Mouse (Mus musculus) limb, embryonic 14.5 days (tissue): Measurements from ENCODE around the gene Fxyd2. TPM values are rescaled to one million over a fixed set of nuclear protein-coding genes. Genes with fewer than 3 reads are reported as not detected.
A peak's percentile ranks its signal among the peaks of the same experiment; 100 is the strongest.

Source experiments
- ATAC-seq: fragments of 200-750 bp; cut with Nextera tagmentation; 2 replicates; pipeline ENCODE4 v1.8.0; 2017; ENCODE audit warnings: low read depth, moderate number of reproducible peaks, moderate TSS enrichment; ENCODE audit not compliant: low FRiP score
- DNase-seq: peaks from one replicate; pipeline ENCODE4 v3.0.0-alpha.2; 2015; ENCODE audit warnings: low spot score
- H3K27ac ChIP-seq: fragments of 300-500 bp; sonication (generic); replicated peaks from 2 replicates; pipeline ENCODE4 v1.5.1; 2014; ENCODE audit warnings: low read depth, mild to moderate bottlenecking, low read length, moderate library complexity, mixed read lengths
- H3K27me3 ChIP-seq: fragments of 300-500 bp; sonication (generic); 2 replicates; pipeline ENCODE4 v1.6.1; 2014; ENCODE audit warnings: low read length, mixed read lengths; ENCODE audit not compliant: control insufficient read depth, insufficient read depth
- H3K36me3 ChIP-seq: fragments of 300-500 bp; sonication (generic); 2 replicates; pipeline ENCODE4 v1.6.1; 2014; ENCODE audit warnings: mild to moderate bottlenecking, low read length, moderate library complexity, mixed read lengths; ENCODE audit not compliant: control insufficient read depth, insufficient read depth
- H3K4me1 ChIP-seq: fragments of 300-500 bp; sonication (generic); 2 replicates; pipeline ENCODE4 v1.6.1; 2014; ENCODE audit warnings: antibody characterized with exemption, low read length, mixed read lengths; ENCODE audit not compliant: control insufficient read depth, insufficient read depth
- H3K4me2 ChIP-seq: fragments of 300-500 bp; sonication (generic); replicated peaks from 2 replicates; pipeline ENCODE4 v1.6.1; 2014; ENCODE audit warnings: low read depth, mild to moderate bottlenecking, low read length, moderate library complexity; ENCODE audit not compliant: severe bottlenecking
- H3K4me3 ChIP-seq: fragments of 300-500 bp; sonication (generic); replicated peaks from 2 replicates; pipeline ENCODE4 v1.5.1; 2014; ENCODE audit warnings: low read length
- H3K9ac ChIP-seq: fragments of 300-500 bp; sonication (generic); 2 replicates; pipeline ENCODE4 v1.6.1; 2014; ENCODE audit warnings: mild to moderate bottlenecking, low read depth, low read length, moderate library complexity; ENCODE audit not compliant: severe bottlenecking
- H3K9me3 ChIP-seq: fragments of 300-500 bp; sonication (generic); 2 replicates; pipeline ENCODE4 v1.6.1; 2016; ENCODE audit warnings: low read length; ENCODE audit not compliant: control insufficient read depth
- POLR2A ChIP-seq: fragments of 200-500 bp; IDR thresholded peaks from 2 replicates; pipeline ENCODE4 v1.8.0; 2012; ENCODE audit warnings: inconsistent platforms, mild to moderate bottlenecking, moderate library complexity, borderline replicate concordance; ENCODE audit not compliant: insufficient read depth, insufficient read length; ENCODE audit errors: extremely low read depth
- WGBS: fragments of 180-500 bp; shearing (Covaris S2); extraction: QIAGEN DNeasy Blood & Tissue Kit; methylation state at CpG from one replicate; pipeline ENCODE4 v1.1.7; 2014; 5-methylcytosine and 5-hydroxymethylcytosine counted together
- polyA plus RNA-seq, 2 experiments: library from polyadenylated mRNA; depleted of rRNA in 1 of 2; stranded (reverse) in 1 of 2; unstranded in 1 of 2; fragments of >200 nt; fragmentation: Nextera tagmentation in 1 of 2; extraction: Ambion mirVana in 1 of 2; gene quantifications; 2 replicates each; pipeline versions ENCODE4 v1.2.1 to v1.2.3; 2012 to 2014

Fxyd2 gene
- polyA plus RNA-seq, 2 experiments: 6.1 to 8.5 TPM

DNA sequence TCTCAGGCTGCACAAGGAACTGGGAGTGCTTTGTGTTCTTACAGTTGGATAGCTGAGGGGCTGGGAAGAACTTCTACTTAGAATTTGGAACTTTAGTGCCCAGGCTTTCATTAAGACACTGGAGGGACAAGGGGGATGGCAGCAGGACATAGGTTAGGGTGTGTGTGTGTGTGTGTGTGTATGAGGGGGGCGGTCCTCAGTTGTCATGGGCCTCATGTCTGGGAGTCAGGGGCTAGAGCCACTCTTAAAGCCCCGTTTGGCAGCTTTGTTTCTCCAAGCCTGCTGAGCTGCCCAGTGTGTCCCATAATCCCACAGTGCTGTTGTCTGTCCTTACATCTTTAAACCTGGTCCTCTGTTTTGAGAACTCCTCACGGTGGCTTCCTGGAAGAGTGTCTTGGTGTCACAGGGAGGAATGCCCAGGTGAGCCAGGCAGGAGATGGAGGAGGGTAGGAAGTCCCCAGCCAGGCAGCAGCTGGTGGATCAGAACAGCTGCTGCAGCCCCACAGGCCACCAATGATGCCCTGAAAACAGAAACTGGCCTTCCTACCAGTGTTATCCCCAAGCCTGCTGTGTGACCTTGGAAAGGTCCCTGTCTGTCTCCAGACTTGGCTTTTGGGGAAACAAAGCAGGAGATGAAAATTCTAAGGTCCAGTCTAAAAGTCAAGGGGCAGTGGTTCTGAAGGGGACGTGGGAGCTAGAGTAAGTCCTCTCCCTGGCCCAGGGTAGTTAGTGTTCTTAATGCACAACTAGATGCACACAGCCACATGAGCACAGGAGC is 13.4 kb downstream of the Fxyd2 start:
- Histone ChIP-seq H3K9me3 (no peaks in the 10 kb centered on the region), H3K36me3 (no peaks in the 10 kb centered on the region), H3K4me2 (no peak overlapping the region), H3K9ac (no peak overlapping the region), H3K27ac (no peak overlapping the region), H3K27me3 (no peaks in the 10 kb centered on the region), H3K4me1 (no peaks in the 10 kb centered on the region), H3K4me3 (no peak overlapping the region)
- no peak for TF ChIP-seq POLR2A
- 80% methylated on average over 4 of the region's 4 CpGs for WGBS
- ATAC-seq (no peak), DNase-seq (no peak)

DNA sequence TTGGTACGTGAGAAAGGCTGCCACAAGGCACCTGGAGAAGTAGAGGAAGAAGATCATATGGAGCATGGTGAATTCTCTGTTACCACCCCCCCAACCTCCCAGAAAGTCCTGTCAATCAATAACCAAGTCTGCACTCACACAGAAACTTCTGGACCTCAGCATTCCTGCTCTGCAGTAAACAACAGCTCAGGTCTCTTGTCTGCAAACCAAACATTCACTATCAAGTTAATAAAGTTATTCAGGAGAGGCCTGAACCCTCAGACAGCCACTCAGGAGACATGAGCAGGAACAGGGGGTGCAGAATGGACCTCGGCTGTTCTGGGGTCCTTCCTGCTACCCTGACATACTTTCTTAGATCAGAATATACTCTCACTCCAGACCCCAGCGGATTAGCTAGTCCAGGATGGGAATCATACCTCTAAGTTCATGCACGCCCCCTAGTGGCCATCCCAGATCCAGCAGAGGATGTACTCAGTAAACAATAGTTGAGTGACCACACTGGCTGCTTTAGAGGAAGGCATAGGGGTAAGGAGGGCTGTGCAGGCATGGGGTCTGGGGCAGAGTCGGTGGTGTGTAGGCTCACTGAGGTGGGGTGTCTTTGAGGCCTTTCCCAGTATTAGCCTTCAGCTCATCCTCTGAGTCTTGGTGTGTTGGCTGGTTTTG is 14.1 kb downstream of the Fxyd2 start:
- H3K27ac ChIP-seq: no peak overlapping the region
- DNase-seq (no peak), ATAC-seq (no peak)
- no peak overlapping the region for H3K4me3 ChIP-seq
- H3K4me1 ChIP-seq: no peaks in the 10 kb centered on the region
- H3K9me3 ChIP-seq: no peaks in the 10 kb centered on the region
- 58% methylated on average over 5 of the region's 5 CpGs for WGBS
- no peak for TF ChIP-seq POLR2A
- no peaks in the 10 kb centered on the region for H3K27me3 ChIP-seq
- H3K9ac ChIP-seq: no peak overlapping the region
- H3K36me3 ChIP-seq: no peaks in the 10 kb centered on the region
- H3K4me2 ChIP-seq: no peak overlapping the region

DNA sequence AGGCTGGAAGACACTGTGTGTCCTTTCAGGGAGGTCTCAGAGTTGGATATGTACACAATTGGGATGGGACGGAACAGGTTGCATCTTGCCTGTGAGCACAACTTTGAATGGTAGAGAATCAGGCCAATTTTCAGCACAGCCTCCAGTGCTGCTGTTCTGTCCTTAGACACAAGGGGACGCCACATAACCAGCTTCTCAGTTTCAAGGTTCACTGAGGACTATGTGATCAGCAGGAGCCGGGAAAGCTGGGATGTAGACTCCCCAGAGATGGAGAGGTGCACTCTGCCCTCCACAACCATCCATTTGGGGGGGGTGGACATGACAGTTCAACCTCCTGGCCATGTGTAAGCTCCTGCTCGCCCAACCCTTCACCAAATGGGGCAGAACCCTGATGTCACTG is 16.4 kb downstream of the Fxyd2 start:
- 47% methylated on average over 4 of the region's 4 CpGs for WGBS
- no peak for TF ChIP-seq POLR2A
- ATAC-seq: no peak
- Histone ChIP-seq H3K4me2 (no peak overlapping the region), H3K9me3 (no peaks in the 10 kb centered on the region), H3K4me1 (no peaks in the 10 kb centered on the region), H3K4me3 (no peak overlapping the region), H3K36me3 (no peaks in the 10 kb centered on the region), H3K27me3 (no peaks in the 10 kb centered on the region), H3K27ac (no peak overlapping the region), H3K9ac (no peak overlapping the region)
- DNase-seq: no peak

DNA sequence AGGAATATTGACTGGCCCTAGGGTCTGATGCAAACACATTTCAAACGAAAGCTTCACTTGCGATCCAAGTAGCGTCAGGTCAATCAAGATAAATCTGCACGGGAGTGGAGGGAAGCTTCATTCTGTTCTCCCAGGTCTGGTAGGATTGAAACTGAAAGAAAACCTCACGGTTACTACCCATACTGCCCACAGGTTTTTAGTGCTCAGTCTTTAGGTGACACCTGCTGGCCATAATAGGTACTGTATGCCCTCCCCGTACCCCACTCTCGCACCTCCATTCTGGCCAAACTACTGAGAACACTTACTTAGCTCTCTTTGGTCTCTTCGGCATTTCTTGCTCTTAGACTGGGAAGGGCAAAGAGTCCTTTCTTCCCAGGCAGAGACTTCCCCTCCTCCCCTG is 17.8 kb downstream of the Fxyd2 start:
- WGBS: 31% methylated on average over 8 of the region's 8 CpGs
- no peak overlapping the region for H3K27ac ChIP-seq
- H3K9ac ChIP-seq: no peak overlapping the region
- peak; percentile 75 for DNase-seq
- no peak for TF ChIP-seq POLR2A
- H3K4me1 ChIP-seq: no peaks in the 10 kb centered on the region
- no peaks in the 10 kb centered on the region for H3K27me3 ChIP-seq
- no peak overlapping the region for H3K4me3 ChIP-seq
- H3K36me3 ChIP-seq: no peaks in the 10 kb centered on the region
- no peaks in the 10 kb centered on the region for H3K9me3 ChIP-seq
- H3K4me2 ChIP-seq: no peak overlapping the region
- no peak for ATAC-seq

DNA sequence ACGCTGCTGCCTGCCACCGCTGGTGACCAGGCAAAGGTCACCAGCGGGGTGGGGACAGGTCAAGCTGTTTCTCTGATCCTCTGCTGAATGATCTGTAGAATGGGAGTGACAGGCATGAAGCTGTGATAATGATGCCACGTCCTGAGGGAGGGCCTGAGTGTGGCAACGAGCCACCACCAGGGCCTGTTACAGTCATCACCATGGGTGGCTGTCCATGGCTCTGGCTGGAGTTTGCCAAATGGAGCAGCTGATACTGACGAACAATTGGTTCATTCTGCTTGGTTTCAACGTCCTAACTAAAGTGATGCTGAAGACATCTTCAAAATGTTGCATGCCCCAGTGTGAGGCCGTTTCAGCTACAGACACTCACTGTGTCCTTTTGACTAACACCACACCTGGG is 18.8 kb downstream of the Fxyd2 start:
- no peak overlapping the region for H3K27ac ChIP-seq
- H3K4me3 ChIP-seq: no peak overlapping the region
- ATAC-seq (no peak), DNase-seq (no peak)
- no peak overlapping the region for H3K9ac ChIP-seq
- H3K4me1 ChIP-seq: no peaks in the 10 kb centered on the region
- no peak for TF ChIP-seq POLR2A
- H3K36me3 ChIP-seq: no peaks in the 10 kb centered on the region
- H3K9me3 ChIP-seq: no peaks in the 10 kb centered on the region
- H3K27me3 ChIP-seq: no peaks in the 10 kb centered on the region
- no peak overlapping the region for H3K4me2 ChIP-seq
- WGBS: 60% methylated on average over 8 of the region's 8 CpGs

DNA sequence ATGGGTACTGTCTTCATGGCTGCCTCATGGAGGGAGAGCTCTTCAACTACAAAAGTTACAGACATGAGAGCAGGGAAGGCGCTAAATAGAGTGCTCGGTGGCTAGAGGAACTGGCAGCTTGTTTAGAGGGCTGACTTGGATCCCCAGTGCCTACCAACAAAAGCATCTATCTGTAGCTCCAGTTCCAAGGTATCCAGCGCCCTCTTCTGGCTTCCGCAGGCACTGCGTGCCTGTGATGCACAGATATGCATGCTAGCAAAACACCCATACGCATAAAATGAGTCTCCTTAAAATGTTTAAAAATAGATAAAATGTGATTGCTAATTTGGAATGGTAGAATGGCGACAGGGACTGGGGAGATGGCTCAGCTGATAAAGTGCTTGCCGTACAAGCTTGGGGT is 21.7 kb downstream of the Fxyd2 start:
- Histone ChIP-seq H3K9me3 (no peaks in the 10 kb centered on the region), H3K4me3 (no peak overlapping the region), H3K4me2 (no peak overlapping the region), H3K27me3 (no peaks in the 10 kb centered on the region), H3K4me1 (no peaks in the 10 kb centered on the region), H3K27ac (no peak overlapping the region), H3K36me3 (no peaks in the 10 kb centered on the region), H3K9ac (no peak overlapping the region)
- TF ChIP-seq POLR2A: no peak
- no peak for ATAC-seq
- WGBS: 64% methylated on average over 8 of the region's 8 CpGs
- DNase-seq: no peak
